Mouse (Mus musculus): Measurements from ENCODE around the gene Dhrs2. TPM values are rescaled to one million over a fixed set of nuclear protein-coding genes. Genes with fewer than 3 reads are reported as not detected.

Dhrs2 gene
- total and polyA plus RNA-seq, 3 experiments, result not detected

GRCm38 (mm10) chr14:55177274-55177673 is 44.5 kb upstream of the Dhrs2 start:
- Histone ChIP-seq H3K79me2 (ENCODE audit: control insufficient read depth, insufficient read depth, low read length, poor library complexity) (no peaks in the 10 kb centered on the region), H3K27me3 (ENCODE audit: control insufficient read depth in 1 of 2, insufficient read depth in 2 of 2, low read length in 2 of 2) (peaks cover 2 to 8% of the 10 kb centered on the region in 2 experiments; a peak in 3 of 4 replicates), H3K36me3 (ENCODE audit: control insufficient read depth in 1 of 2, insufficient read depth in 2 of 2, low read length in 2 of 2) (no peaks in the 10 kb centered on the region), H3K4me1 (ENCODE audit: control insufficient read depth in 1 of 2, insufficient read depth in 2 of 2, low read length in 2 of 2) (no peaks in the 10 kb centered on the region), H3K4me3 (ENCODE audit: control insufficient read depth in 1 of 2, insufficient read depth in 1 of 2, low read depth in 2 of 2, low read length in 2 of 2) (no peak overlapping the region), H3K9me3 (replicated peaks; ENCODE audit: insufficient read depth, low read length) (no peaks in the 10 kb centered on the region), H3K27ac (ENCODE audit: control insufficient read depth, low read depth, low read length) (no peak overlapping the region), H3K9ac (ENCODE audit: control insufficient read depth, low read depth, low read length, poor library complexity, severe bottlenecking) (no peak overlapping the region)
- DNase-seq (ENCODE audit: low read depth, low spot score), result peak; percentile 45
- TF ChIP-seq KAT2A (conservative IDR thresholded peaks at IDR 0.05; ENCODE audit: low read depth, low read length), result no peak
- no peak for TF ChIP-seq POLR2A (IDR thresholded peaks at IDR 0.05; ENCODE audit: control insufficient read depth in 1 of 2, insufficient read depth in 1 of 2, low read depth in 1 of 2, low read length in 2 of 2, poor library complexity in 1 of 2)
- TF ChIP-seq GATA1 (IDR thresholded peaks at IDR 0.05; ENCODE audit: low read depth, low read length), result no peak
- peak; percentile 65 to 82 (median 77) for TF ChIP-seq CTCF (IDR thresholded peaks at IDR 0.05 in 2 of 3, conservative IDR thresholded peaks at IDR 0.05 in 1 of 3; ENCODE audit: control insufficient read depth in 1 of 3, insufficient read depth in 1 of 3, low read depth in 2 of 3, low read length in 3 of 3, poor library complexity in 1 of 3, severe bottlenecking in 1 of 3)
- no peak for TF ChIP-seq POLR2AphosphoS2 (IDR thresholded peaks at IDR 0.05; ENCODE audit: low read length)
- no peak for TF ChIP-seq USF2 (IDR thresholded peaks at IDR 0.05; ENCODE audit: borderline replicate concordance in 1 of 2, insufficient read depth in 1 of 2, low read depth in 1 of 2, low read length in 2 of 2)
- no peak for TF ChIP-seq JUND (IDR thresholded peaks at IDR 0.05; ENCODE audit: low read depth, low read length)
- no peak for TF ChIP-seq RCOR1 (IDR thresholded peaks at IDR 0.05; ENCODE audit: low read depth, low read length)
- TF ChIP-seq GABPA (IDR thresholded peaks at IDR 0.05; ENCODE audit: low read depth, low read length), result no peak
- TF ChIP-seq RAD21 (IDR thresholded peaks at IDR 0.05; ENCODE audit: low read depth, low read length), result peak; percentile 10; the same call in 1 of the 2 replicates
- TF ChIP-seq POLR2AphosphoS5 (IDR thresholded peaks at IDR 0.05; ENCODE audit: borderline replicate concordance, low read depth, low read length), result no peak
- no peak for TF ChIP-seq MEF2A (IDR thresholded peaks at IDR 0.05; ENCODE audit: extremely low read depth, insufficient replicate concordance, low read depth, low read length, poor library complexity, severe bottlenecking)
- no peak for TF ChIP-seq CHD2 (IDR thresholded peaks at IDR 0.05; ENCODE audit: low read length)
- TF ChIP-seq ZMIZ1 (IDR thresholded peaks at IDR 0.05; ENCODE audit: low read depth, low read length), result no peak
- no peak for TF ChIP-seq E2F4 (IDR thresholded peaks at IDR 0.05; ENCODE audit: borderline replicate concordance, low read depth, low read length)
- no peak for TF ChIP-seq ELF1 (IDR thresholded peaks at IDR 0.05; ENCODE audit: low read depth, low read length)
- TF ChIP-seq SMC3 (IDR thresholded peaks at IDR 0.05; ENCODE audit: low read depth, low read length), result peak; percentile 57
- no peak for TF ChIP-seq MYC (IDR thresholded peaks at IDR 0.05; ENCODE audit: low read depth, low read length)
- TF ChIP-seq ZKSCAN1 (IDR thresholded peaks at IDR 0.05; ENCODE audit: low read depth, low read length), result no peak
- TF ChIP-seq NELFE (IDR thresholded peaks at IDR 0.05; ENCODE audit: low read depth, low read length), result no peak
- TF ChIP-seq MYB (IDR thresholded peaks at IDR 0.05; ENCODE audit: low read depth, low read length), result no peak
- no peak for TF ChIP-seq TCF12 (IDR thresholded peaks at IDR 0.05; ENCODE audit: low read depth, low read length)
- TF ChIP-seq MXI1 (IDR thresholded peaks at IDR 0.05; ENCODE audit: low read depth, low read length), result no peak
- TF ChIP-seq TAL1 (IDR thresholded peaks at IDR 0.05; ENCODE audit: low read length), result no peak

Measured in MEL (cell line).